Mouse (Mus musculus): Measurements from ENCODE around the gene Dlk1.
"Not testable (repeated sequence)": the region's sequence is repeated elsewhere in the genome, so short reads cannot be mapped to it uniquely, and the experiment has no call there.

The Dlk1 gene

GRCm38 (mm10) chr12:109439974-109440373, 12.6 kb upstream of the Dlk1 start:
- DNase-seq (ENCODE audit: low read depth, low spot score) = no peak

- no peak for DNase-seq (ENCODE audit: low read depth, low spot score)
These were observed 11.3 kb upstream of the Dlk1 start for GRCm38 (mm10) chr12:109441366-109441765.

- no peak for DNase-seq (ENCODE audit: low read depth, low spot score)
These were observed 10.5 kb upstream of the Dlk1 start for GRCm38 (mm10) chr12:109442115-109442514.

- no peak for DNase-seq (ENCODE audit: low read depth, low spot score)
These were observed 9.3 kb upstream of the Dlk1 start for GRCm38 (mm10) chr12:109443276-109443675.

- no peak for DNase-seq (ENCODE audit: low read depth, low spot score)
These were observed 7.6 kb upstream of the Dlk1 start for GRCm38 (mm10) chr12:109444999-109445398.

- DNase-seq (ENCODE audit: low read depth, low spot score) = no peak
These were observed 7.0 kb upstream of the Dlk1 start for GRCm38 (mm10) chr12:109445499-109446235.

GRCm38 (mm10) chr12:109446236-109446941, 6.2 kb upstream of the Dlk1 start:
- no peak for DNase-seq (ENCODE audit: low read depth, low spot score)

- DNase-seq (ENCODE audit: low read depth, low spot score) = no peak
These were observed 2.9 kb upstream of the Dlk1 start for GRCm38 (mm10) chr12:109449421-109450411.

GRCm38 (mm10) chr12:109453065-109453997, 708 bp downstream of the Dlk1 start:
- DNase-seq (ENCODE audit: low read depth, low spot score) = peak; percentile 23

- no peak for DNase-seq (ENCODE audit: low read depth, low spot score)
These were observed 1.5 kb downstream of the Dlk1 start for GRCm38 (mm10) chr12:109454137-109454536.

- DNase-seq (ENCODE audit: low read depth, low spot score) = no peak
These were observed 4.0 kb downstream of the Dlk1 start for GRCm38 (mm10) chr12:109456531-109457202.

GRCm38 (mm10) chr12:109457836-109458235, 5.2 kb downstream of the Dlk1 start:
- no peak for DNase-seq (ENCODE audit: low read depth, low spot score)

GRCm38 (mm10) chr12:109458896-109459295, 6.3 kb downstream of the Dlk1 start:
- no peak for DNase-seq (ENCODE audit: low read depth, low spot score)

- DNase-seq (ENCODE audit: low read depth, low spot score) = no peak
These were observed 7.1 kb downstream of the Dlk1 start for GRCm38 (mm10) chr12:109459481-109460401.

- DNase-seq (ENCODE audit: low read depth, low spot score) = no peak
These were observed 10.0 kb downstream of the Dlk1 start for GRCm38 (mm10) chr12:109462594-109462993.

- not testable (repeated sequence) for DNase-seq (ENCODE audit: low read depth, low spot score)
These were observed 14.8 kb downstream of the Dlk1 start for GRCm38 (mm10) chr12:109467417-109467816.

- no peak for DNase-seq (ENCODE audit: low read depth, low spot score)
These were observed 17.2 kb downstream of the Dlk1 start for GRCm38 (mm10) chr12:109469793-109470192.

GRCm38 (mm10) chr12:109472627-109473026, 20.0 kb downstream of the Dlk1 start:
- DNase-seq (ENCODE audit: low read depth, low spot score) = no peak

GRCm38 (mm10) chr12:109473575-109473976, 21.0 kb downstream of the Dlk1 start:
- no peak for DNase-seq (ENCODE audit: low read depth, low spot score)
